Mouse (Mus musculus) central nervous system, embryonic 14 days (tissue): ENCODE measurements around the gene Gng12. TPM values are rescaled to one million over a fixed set of nuclear protein-coding genes. Genes with fewer than 3 reads are reported as not detected.

ENCODE experiments used
- polyA plus RNA-seq: library from polyadenylated mRNA; depleted of rRNA; stranded (reverse); fragments of >200 nt; gene quantifications from 2 replicates; pipeline ENCODE4 v1.2.3, GENCODE M21; 2012; rRNA removed

Gng12 gene
- polyA plus RNA-seq = 17.6 and 24.0 TPM in 2 replicates

GRCm38 (mm10) chr6:66896119-66896920, at the start of gene Gng12:
TSS of gene Gng12 (plus strand) at chr6:66896397.

GRCm38 (mm10) chr6:67036837-67037628, 140.8 kb downstream of the Gng12 start, which contains the start of gene Gadd45a:
TSS of gene Gadd45a (minus strand) at chr6:67037457.

Other genes starting within 250 kb of the Gng12 start
- gene Vmn1r35, start 210.5 kb upstream of the Gng12 start, polyA plus RNA-seq = not detected in 2 replicates
- gene Vmn1r36, start 177.2 kb upstream of the Gng12 start, polyA plus RNA-seq = not detected in 2 replicates
- not detected in 2 replicates for gene Vmn1r37, start 167.0 kb upstream of the Gng12 start, polyA plus RNA-seq
- not detected in 2 replicates for gene Vmn1r38, start 113.8 kb upstream of the Gng12 start, polyA plus RNA-seq
- not detected in 2 replicates for gene Vmn1r39, start 85.8 kb upstream of the Gng12 start, polyA plus RNA-seq
- gene Gadd45a, start 141.1 kb downstream of the Gng12 start, polyA plus RNA-seq = 18.4 and 22.3 TPM in 2 replicates